Mouse (Mus musculus) heart, postnatal 0 days (tissue): ENCODE measurements at regions not wholly inside any gene's neighbourhood (a gene's known extent, or its start where the extent isn't known, plus 50 kb on each side); places are given as distances from the start of the nearest gene placed in this dataset.

Experiments
- ATAC-seq: fragments of 200-750 bp; cut with Nextera tagmentation; 2 replicates; pipeline ENCODE4 v1.8.0; 2017; ENCODE audit warnings: low read depth, moderate number of reproducible peaks, moderate library complexity; ENCODE audit not compliant: insufficient read depth
- DNase-seq: peaks from one replicate; pipeline ENCODE4 v3.0.0-alpha.2; 2016; ENCODE audit warnings: low spot score
- H3K27ac ChIP-seq: fragments of 300-500 bp; sonication (generic); 2 replicates; pipeline ENCODE4 v1.5.1; 2014; ENCODE audit warnings: low read depth, mild to moderate bottlenecking
- H3K27me3 ChIP-seq: fragments of 300-500 bp; sonication (generic); 2 replicates; pipeline ENCODE4 v1.6.1; 2014; ENCODE audit warnings: low read length, mixed read lengths; ENCODE audit not compliant: control insufficient read depth, insufficient read depth
- H3K36me3 ChIP-seq: fragments of 300-500 bp; sonication (generic); replicated peaks from 2 replicates; pipeline ENCODE4 v1.6.1; 2014; ENCODE audit warnings: low read length, mixed read lengths; ENCODE audit not compliant: control insufficient read depth, insufficient read depth
- H3K4me1 ChIP-seq: fragments of 300-500 bp; sonication (generic); 2 replicates; pipeline ENCODE4 v1.6.1; 2014; ENCODE audit warnings: antibody characterized with exemption; ENCODE audit not compliant: control insufficient read depth, insufficient read depth
- H3K4me2 ChIP-seq: fragments of 300-500 bp; sonication (generic); 2 replicates; pipeline ENCODE4 v1.6.1; 2014; ENCODE audit warnings: low read depth, mild to moderate bottlenecking, low read length, moderate library complexity
- H3K4me3 ChIP-seq: fragments of 300-500 bp; sonication (generic); 2 replicates; pipeline ENCODE4 v1.5.1; 2014; ENCODE audit warnings: low read depth, low read length
- H3K9ac ChIP-seq: fragments of 300-500 bp; sonication (generic); replicated peaks from 2 replicates; pipeline ENCODE4 v1.6.1; 2014; ENCODE audit warnings: low read depth, low read length, mixed read lengths
- H3K9me3 ChIP-seq: fragments of 300-500 bp; sonication (generic); replicated peaks from 2 replicates; pipeline ENCODE4 v1.6.1; 2016; ENCODE audit warnings: low read length; ENCODE audit not compliant: control insufficient read depth
- CTCF ChIP-seq: IDR thresholded peaks from 2 replicates; pipeline ENCODE4 v1.5.1; 2016; ENCODE audit warnings: antibody characterized with exemption, control low read depth, low read depth
- EP300 ChIP-seq: IDR thresholded peaks from 2 replicates; pipeline ENCODE4 v1.6.1; 2016; ENCODE audit warnings: antibody characterized with exemption, low read depth
- WGBS: fragments of 180-500 bp; shearing (Covaris S2); extraction: QIAGEN DNeasy Blood & Tissue Kit; methylation state at CpG from one replicate; pipeline ENCODE4 v1.1.7; 2014; 5-methylcytosine and 5-hydroxymethylcytosine counted together

- Histone ChIP-seq H3K4me3 (no peak overlapping the region), H3K9ac (no peak overlapping the region), H3K9me3 (no peaks in the 10 kb centered on the region), H3K27ac (no peak overlapping the region), H3K4me2 (no peak overlapping the region), H3K4me1 (0 out of 2 replicates have a peak, but pooled peaks cover 5% of the 10 kb centered on the region), H3K36me3 (no peaks in the 10 kb centered on the region), H3K27me3 (no peaks in the 10 kb centered on the region)
- 46% methylated on average over 5 of the region's 5 CpGs for WGBS
- ATAC-seq = no peak
- DNase-seq = no peak
- no peak for TF ChIP-seq EP300
- no peak for TF ChIP-seq CTCF
Measured at GRCm38 (mm10) chr2:51290659-51291260, 141.8 kb upstream of the Rnd3 start.

- no peak; the same call in 1 of the 2 replicates for ATAC-seq
- no peaks in the 10 kb centered on the region for H3K27me3 ChIP-seq
- 30% methylated on average over 3 of the region's 3 CpGs for WGBS
- no peaks in the 10 kb centered on the region for H3K9me3 ChIP-seq
- DNase-seq = no peak
- H3K9ac ChIP-seq = no peak overlapping the region
- no peak overlapping the region for H3K4me2 ChIP-seq
- H3K4me1 ChIP-seq = 0 out of 2 replicates have a peak, but pooled peaks cover 9% of the 10 kb centered on the region
- H3K36me3 ChIP-seq = no peaks in the 10 kb centered on the region
- no peak for TF ChIP-seq EP300
- no peak for TF ChIP-seq CTCF
- H3K27ac ChIP-seq = no peak overlapping the region
- H3K4me3 ChIP-seq = no peak overlapping the region
Measured at GRCm38 (mm10) chr2:51288678-51289077, 139.8 kb upstream of the Rnd3 start.

- H3K4me1 ChIP-seq = peaks cover 15% of the 10 kb centered on the region
- H3K36me3 ChIP-seq = no peaks in the 10 kb centered on the region
- no peak overlapping the region for H3K4me2 ChIP-seq
- no peaks in the 10 kb centered on the region for H3K27me3 ChIP-seq
- no peak overlapping the region for H3K27ac ChIP-seq
- no peak overlapping the region for H3K9ac ChIP-seq
- no peaks in the 10 kb centered on the region for H3K9me3 ChIP-seq
- no peak overlapping the region for H3K4me3 ChIP-seq
- WGBS = 53% methylated on average over 1 of the region's 1 CpGs
- TF ChIP-seq EP300 (no peak), CTCF (no peak)
- ATAC-seq = no peak
- no peak for DNase-seq
Measured at GRCm38 (mm10) chr2:51285632-51286031, 136.7 kb upstream of the Rnd3 start.

- Histone ChIP-seq H3K27me3 (no peaks in the 10 kb centered on the region), H3K4me3 (no peak overlapping the region), H3K9me3 (no peaks in the 10 kb centered on the region), H3K27ac (no peak overlapping the region), H3K4me2 (no peak overlapping the region), H3K36me3 (no peaks in the 10 kb centered on the region), H3K9ac (no peak overlapping the region), H3K4me1 (peaks cover 17% of the 10 kb centered on the region)
- TF ChIP-seq EP300 = no peak
- no peak for TF ChIP-seq CTCF
- ATAC-seq = no peak
- no peak for DNase-seq
- WGBS = 37% methylated on average over 4 of the region's 4 CpGs
Measured at GRCm38 (mm10) chr2:51284781-51285225, 135.9 kb upstream of the Rnd3 start.

GRCm38 (mm10) chr2:51279396-51280045 lies 130.6 kb upstream of the Rnd3 start:
- H3K9me3 ChIP-seq = no peaks in the 10 kb centered on the region
- no peaks in the 10 kb centered on the region for H3K27me3 ChIP-seq
- WGBS = 28% methylated on average over 5 of the region's 5 CpGs
- no peaks in the 10 kb centered on the region for H3K36me3 ChIP-seq
- DNase-seq = peak; percentile 39
- H3K4me2 ChIP-seq = no peak overlapping the region
- H3K27ac ChIP-seq = peak overlapping the region; percentile 62
- no peak overlapping the region for H3K9ac ChIP-seq
- H3K4me3 ChIP-seq = no peak overlapping the region
- no peak; the same call in 1 of the 2 replicates for ATAC-seq
- H3K4me1 ChIP-seq = peaks cover 25% of the 10 kb centered on the region
- TF ChIP-seq CTCF (no peak), EP300 (no peak)
